Mouse (Mus musculus) erythroblast, embryonic 14.5 days (primary cell): Measurements from ENCODE around the gene Ebpl. TPM values are rescaled to one million over a fixed set of nuclear protein-coding genes. Genes with fewer than 3 reads are reported as not detected.
"Not testable (repeated sequence)": the region's sequence is repeated elsewhere in the genome, so short reads cannot be mapped to it uniquely, and the experiment has no call there.

Experiments used
- H3K27me3 ChIP-seq: 2 replicates; pipeline ENCODE4 v1.6.1; 2012; ENCODE audit warnings: inconsistent platforms; ENCODE audit not compliant: control insufficient read depth
- H3K36me3 ChIP-seq: 2 replicates; pipeline ENCODE4 v1.6.1; 2012; ENCODE audit warnings: mild to moderate bottlenecking, inconsistent platforms; ENCODE audit not compliant: control insufficient read depth
- H3K4me1 ChIP-seq: 2 replicates; pipeline ENCODE4 v1.6.1; 2012; ENCODE audit warnings: inconsistent platforms; ENCODE audit not compliant: control insufficient read depth
- H3K4me3 ChIP-seq: replicated peaks from 2 replicates; pipeline ENCODE3; 2012; ENCODE audit warnings: moderate library complexity, mild to moderate bottlenecking, inconsistent platforms
- H3K9me3 ChIP-seq: 2 replicates; pipeline ENCODE4 v1.6.1; 2012; ENCODE audit warnings: low read length, inconsistent platforms, mixed read lengths; ENCODE audit not compliant: control insufficient read depth
- GATA1 ChIP-seq: IDR thresholded peaks from 2 replicates; pipeline ENCODE4 v1.6.1; 2012; ENCODE audit warnings: low read length, inconsistent platforms, mixed read lengths
- TAL1 ChIP-seq: IDR thresholded peaks from 3 replicates; pipeline ENCODE4 v1.6.1; 2012; ENCODE audit warnings: low read length, inconsistent platforms, mixed read lengths
- polyA plus RNA-seq: library from polyadenylated mRNA; stranded (reverse); fragments of >175 nt; gene quantifications from 2 replicates; pipeline ENCODE4 v1.2.3, GENCODE M21; 2012

Ebpl gene
- polyA plus RNA-seq, 1 experiment: 0.01 TPM

DNA sequence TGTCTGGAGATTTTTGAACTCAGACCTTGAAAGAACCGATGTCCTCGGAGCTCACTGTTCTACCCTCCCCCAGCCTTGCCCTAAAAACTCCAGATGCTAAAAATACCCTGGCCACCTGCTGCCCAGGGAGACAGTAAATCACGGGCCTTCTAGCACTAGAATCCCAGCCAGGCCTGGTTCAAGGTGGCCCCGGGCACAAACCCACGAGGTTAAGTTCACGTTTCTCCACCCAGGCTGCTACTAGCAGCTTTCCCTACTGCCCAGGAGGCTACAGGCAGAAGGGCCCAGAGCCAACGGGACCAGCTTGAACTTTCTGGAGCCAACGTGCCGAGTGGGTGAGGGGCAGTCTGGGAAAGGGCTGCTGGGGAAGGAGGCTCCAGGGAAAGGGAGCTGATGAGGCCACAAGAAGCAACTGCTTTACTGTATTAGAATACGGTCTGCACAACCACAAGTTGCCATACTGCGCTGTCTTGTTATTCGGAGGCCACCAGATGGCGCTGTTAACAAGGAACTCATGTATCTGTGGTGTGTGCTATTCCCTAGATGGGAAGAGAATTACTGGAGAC, 29.2 kb downstream of the Ebpl start:
- no peaks in the 10 kb centered on the region for H3K27me3 ChIP-seq
- TF ChIP-seq TAL1: no peak
- no peak for TF ChIP-seq GATA1
- H3K4me3 ChIP-seq: no peak overlapping the region

DNA sequence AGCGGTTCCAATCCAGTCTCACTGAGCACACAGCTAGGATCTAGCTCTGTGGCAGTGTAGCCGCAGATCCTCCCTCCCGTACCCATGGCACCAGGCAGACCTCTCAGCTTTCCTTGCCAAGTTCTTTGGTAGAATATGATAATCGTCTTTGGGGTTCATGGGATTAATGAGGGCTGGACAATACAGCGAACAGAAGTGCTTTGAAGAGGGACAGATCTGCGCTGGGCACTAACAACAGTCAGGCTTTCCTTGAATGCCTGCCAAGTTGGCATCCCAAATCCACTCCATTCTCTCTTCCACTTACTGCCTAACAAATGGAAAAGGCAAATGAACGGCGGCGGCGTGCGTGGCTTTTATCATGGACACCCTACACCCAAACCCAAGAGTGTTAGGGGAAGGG, 29.6 kb downstream of the Ebpl start:
- Histone ChIP-seq H3K9me3 (no peaks in the 10 kb centered on the region), H3K36me3 (no peaks in the 10 kb centered on the region)

More for the DNA sequence above, 29.2 kb downstream of the Ebpl start:
- H3K36me3 ChIP-seq: no peaks in the 10 kb centered on the region
- H3K4me1 ChIP-seq: peaks cover 7% of the 10 kb centered on the region
- H3K9me3 ChIP-seq: no peaks in the 10 kb centered on the region

DNA sequence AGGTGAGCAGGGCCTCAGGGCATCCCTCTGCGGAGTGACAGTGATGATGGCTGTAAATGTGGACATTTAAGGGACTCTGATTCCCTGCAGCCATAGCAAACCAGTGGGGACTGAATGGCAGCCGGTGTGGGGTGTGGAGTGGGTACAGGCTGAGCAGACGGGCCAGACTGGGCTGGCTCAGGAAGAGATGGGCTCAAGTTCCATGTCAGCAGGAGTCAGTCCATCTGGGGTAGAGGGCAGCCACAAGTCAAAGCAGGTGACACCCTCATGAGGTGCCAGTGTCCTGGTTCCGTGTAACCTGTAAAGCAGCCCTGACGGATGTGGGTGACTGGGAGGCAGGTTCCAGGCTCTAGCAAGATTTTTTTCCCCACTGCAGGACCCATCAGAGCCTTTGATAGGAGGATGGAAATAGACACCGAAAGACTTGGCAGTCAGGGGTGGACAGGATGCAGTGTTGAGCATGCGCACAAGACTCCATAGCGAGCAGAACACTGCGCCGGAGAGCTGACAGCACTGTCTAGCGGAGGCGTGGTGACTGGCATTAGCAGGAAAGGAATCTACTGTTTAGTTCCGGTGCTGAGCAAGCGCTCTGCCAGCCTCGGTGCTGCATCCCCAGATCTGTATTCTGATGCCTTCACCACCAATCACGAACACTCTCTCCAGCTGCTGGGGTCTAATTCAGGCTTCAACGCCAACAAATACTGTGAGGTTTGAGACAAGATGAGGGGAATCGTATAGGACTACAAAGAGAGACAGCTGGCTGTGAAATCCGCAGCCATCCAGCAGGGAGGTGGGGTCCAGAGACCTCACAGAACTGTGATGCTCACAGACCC, 32.4 kb downstream of the Ebpl start:
- H3K4me3 ChIP-seq: peak overlapping the region; percentile 10

More for the DNA sequence above, 29.6 kb downstream of the Ebpl start:
- H3K27me3 ChIP-seq: no peaks in the 10 kb centered on the region
- no peak overlapping the region for H3K4me3 ChIP-seq
- H3K4me1 ChIP-seq: peaks cover 7% of the 10 kb centered on the region
- TF ChIP-seq GATA1 (no peak), TAL1 (no peak)

DNA sequence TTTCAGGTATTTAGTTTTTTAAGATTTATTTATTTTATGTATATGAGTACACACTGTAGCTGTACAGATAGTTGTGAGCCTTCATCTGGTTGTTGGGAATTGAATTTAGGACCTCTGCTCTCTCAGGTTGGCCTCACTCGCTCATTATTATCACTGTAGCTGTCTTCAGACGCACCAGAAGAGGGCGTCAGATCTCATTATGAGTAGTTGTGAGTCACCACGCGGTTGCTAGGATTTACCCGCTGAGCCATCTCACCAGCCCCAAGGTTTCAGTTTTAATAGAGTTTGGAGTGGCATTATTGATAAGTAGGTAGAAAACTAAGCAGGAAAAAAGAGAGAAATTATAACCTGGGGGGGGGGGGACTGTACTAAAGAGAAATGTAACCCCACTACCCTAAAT, 33.2 kb downstream of the Ebpl start:
- H3K36me3 ChIP-seq, H3K4me1 ChIP-seq, H3K27me3 ChIP-seq, H3K4me3 ChIP-seq, H3K9me3 ChIP-seq: not testable (repeated sequence)

More for the DNA sequence above, 32.4 kb downstream of the Ebpl start:
- H3K27me3 ChIP-seq: no peaks in the 10 kb centered on the region
- peaks cover 7% of the 10 kb centered on the region for H3K4me1 ChIP-seq
- no peaks in the 10 kb centered on the region; the same call in 1 of the 2 replicates for H3K9me3 ChIP-seq
- TF ChIP-seq GATA1: no peak
- H3K36me3 ChIP-seq: no peaks in the 10 kb centered on the region

DNA sequence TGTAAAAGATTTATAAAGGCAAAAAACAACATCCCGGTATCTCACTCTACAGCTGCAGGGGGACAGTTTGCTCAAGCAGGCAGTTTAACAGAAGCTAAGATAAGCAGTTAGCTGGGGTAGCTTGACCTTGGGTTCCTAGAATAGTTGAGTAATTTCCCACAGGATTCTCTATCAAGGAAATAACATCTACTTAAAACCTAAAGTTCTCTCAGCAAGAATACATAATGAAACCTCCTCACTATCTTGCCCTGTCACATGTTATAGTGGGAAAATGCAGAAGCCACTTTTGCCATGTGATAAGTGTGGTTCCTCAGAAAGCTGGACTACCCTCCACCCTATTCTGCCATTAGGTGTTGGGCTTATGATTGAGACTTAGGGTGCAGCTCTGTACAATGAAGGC, 37.5 kb downstream of the Ebpl start:
- no peaks in the 10 kb centered on the region for H3K36me3 ChIP-seq
- no peaks in the 10 kb centered on the region for H3K27me3 ChIP-seq
- no peak overlapping the region for H3K4me3 ChIP-seq
- no peaks in the 10 kb centered on the region; the same call in 1 of the 2 replicates for H3K9me3 ChIP-seq
- peaks cover 3% of the 10 kb centered on the region for H3K4me1 ChIP-seq
- no peak for TF ChIP-seq GATA1

DNA sequence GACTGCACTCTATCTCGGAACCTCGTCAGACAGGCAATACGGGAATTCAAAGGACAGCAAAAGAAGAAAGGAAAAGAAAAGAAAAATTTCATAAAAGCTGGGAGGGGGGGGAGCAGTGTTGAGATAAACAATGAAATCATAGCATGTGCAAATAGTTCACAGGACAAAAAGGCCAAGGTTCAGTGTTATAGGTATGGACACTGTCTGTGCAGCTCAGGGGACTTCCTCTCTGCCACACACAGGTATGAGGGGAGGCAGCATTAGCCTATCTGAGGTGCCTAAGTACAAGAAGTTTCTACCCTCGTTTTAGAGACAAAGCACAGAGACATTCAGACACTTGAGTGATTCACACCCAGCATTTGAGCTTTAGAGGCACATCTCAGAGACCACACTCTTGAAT, 39.0 kb downstream of the Ebpl start:
- Histone ChIP-seq H3K4me3 (no peak overlapping the region), H3K4me1 (no peaks in the 10 kb centered on the region; the same call in 1 of the 2 replicates), H3K36me3 (no peaks in the 10 kb centered on the region), H3K27me3 (no peaks in the 10 kb centered on the region), H3K9me3 (no peaks in the 10 kb centered on the region; the same call in 1 of the 2 replicates)
- no peak for TF ChIP-seq GATA1
- TF ChIP-seq TAL1: no peak

DNA sequence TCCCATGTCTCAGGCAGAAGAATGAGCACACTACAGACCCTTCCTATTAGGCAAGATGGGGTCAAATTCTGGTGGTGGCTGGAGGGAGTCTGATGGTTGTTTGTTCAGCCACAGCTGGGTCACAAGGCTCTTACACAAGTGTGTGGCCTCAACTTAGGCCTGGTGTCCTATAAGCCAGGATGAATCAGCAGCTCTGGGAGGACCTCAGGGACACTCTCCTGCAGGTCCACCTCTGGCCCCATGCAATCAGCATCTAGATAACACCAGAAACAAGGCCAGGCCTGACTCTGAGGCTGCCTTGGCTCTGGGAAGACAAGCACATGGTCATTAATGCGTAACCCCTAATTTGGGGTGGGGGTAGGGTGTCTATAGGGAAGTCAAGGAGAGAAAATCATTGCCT, 39.5 kb downstream of the Ebpl start:
- Histone ChIP-seq H3K9me3 (no peaks in the 10 kb centered on the region; the same call in 1 of the 2 replicates), H3K4me1 (no peaks in the 10 kb centered on the region; the same call in 1 of the 2 replicates), H3K36me3 (no peaks in the 10 kb centered on the region), H3K27me3 (no peaks in the 10 kb centered on the region), H3K4me3 (no peak overlapping the region)
- TF ChIP-seq TAL1 (no peak), GATA1 (no peak)

DNA sequence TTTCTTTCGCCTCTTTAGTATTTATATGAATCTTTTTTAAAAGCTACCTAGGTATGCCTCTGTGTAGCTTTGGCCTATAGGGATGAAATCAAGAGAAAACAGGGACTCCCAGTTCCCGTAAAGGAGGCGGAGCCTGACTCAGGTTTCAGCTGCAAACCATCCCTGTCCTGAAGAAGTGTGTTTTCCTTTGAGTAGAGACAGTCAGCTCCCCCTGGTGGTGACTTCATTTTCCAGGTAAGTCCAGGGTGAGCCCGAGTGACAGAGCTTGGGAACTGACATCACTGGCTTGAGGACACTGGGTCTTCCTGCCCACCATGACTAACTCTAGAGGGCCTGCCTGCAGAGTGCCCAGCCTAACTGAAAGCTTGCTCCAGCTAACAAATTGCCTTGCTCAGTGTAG, 43.4 kb downstream of the Ebpl start:
- H3K27me3 ChIP-seq: no peaks in the 10 kb centered on the region
- no peak overlapping the region for H3K4me3 ChIP-seq
- no peaks in the 10 kb centered on the region; the same call in 1 of the 2 replicates for H3K4me1 ChIP-seq
- no peaks in the 10 kb centered on the region for H3K9me3 ChIP-seq
- TF ChIP-seq GATA1 (no peak), TAL1 (no peak)
- no peaks in the 10 kb centered on the region for H3K36me3 ChIP-seq

DNA sequence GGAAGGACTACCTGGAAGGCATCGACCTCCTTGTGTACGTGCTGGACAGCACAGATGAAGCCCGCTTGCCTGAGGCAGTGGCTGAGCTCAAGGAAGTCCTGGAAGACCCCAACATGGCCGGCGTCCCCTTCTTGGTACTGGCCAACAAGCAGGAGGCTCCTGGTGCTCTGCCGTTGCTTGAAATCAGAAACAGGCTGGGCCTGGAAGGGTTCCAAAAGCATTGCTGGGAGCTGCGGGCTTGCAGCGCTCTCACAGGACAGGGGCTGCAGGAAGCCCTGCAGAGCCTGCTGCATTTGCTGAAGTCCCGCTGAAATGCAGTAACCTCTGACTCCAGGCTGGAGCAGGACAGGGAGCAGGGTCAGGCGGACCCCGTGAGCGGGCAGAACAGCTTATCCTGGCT, 49.3 kb downstream of the Ebpl start:
- Histone ChIP-seq H3K4me3 (no peak overlapping the region), H3K9me3 (no peaks in the 10 kb centered on the region), H3K4me1 (no peaks in the 10 kb centered on the region), H3K27me3 (no peaks in the 10 kb centered on the region), H3K36me3 (no peaks in the 10 kb centered on the region)
- TF ChIP-seq GATA1: no peak
- no peak for TF ChIP-seq TAL1
